Mouse (Mus musculus): ENCODE measurements at regions not wholly inside any gene's neighbourhood (a gene's known extent, or its start where the extent isn't known, plus 50 kb on each side); places are given as distances from the start of the nearest gene placed in this dataset.

- Histone ChIP-seq H3K4me3 (ENCODE audit: control insufficient read depth, low read depth, low read length) (no peak overlapping the region), H3K27me3 (ENCODE audit: control insufficient read depth, insufficient read depth, low read length) (no peaks in the 10 kb centered on the region)
Measured at GRCm38 (mm10) chrX:11926868-11927535, 233.2 kb downstream of the Bcor start.

GRCm38 (mm10) chrX:11929448-11929847, 230.7 kb downstream of the Bcor start:
- no peaks in the 10 kb centered on the region for H3K4me1 ChIP-seq (ENCODE audit: control insufficient read depth, insufficient read depth, low read length)
- H3K36me3 ChIP-seq (ENCODE audit: control insufficient read depth, insufficient read depth, low read length), result no peaks in the 10 kb centered on the region
- no peak overlapping the region for H3K27ac ChIP-seq (ENCODE audit: control insufficient read depth, insufficient read depth, low read depth, low read length)
- H3K27me3 ChIP-seq (ENCODE audit: control insufficient read depth, insufficient read depth, low read length), result no peaks in the 10 kb centered on the region
- TF ChIP-seq POLR2A (IDR thresholded peaks at IDR 0.05; ENCODE audit: control insufficient read depth, low read depth, low read length) (no peak), CTCF (IDR thresholded peaks at IDR 0.05; ENCODE audit: control insufficient read depth, insufficient read depth, insufficient replicate concordance, low read depth, low read length) (no peak)
- no peak overlapping the region for H3K4me3 ChIP-seq (ENCODE audit: control insufficient read depth, low read depth, low read length)

More at GRCm38 (mm10) chrX:11926868-11927535, 233.2 kb downstream of the Bcor start:
- Histone ChIP-seq H3K36me3 (ENCODE audit: control insufficient read depth, insufficient read depth, low read length) (no peaks in the 10 kb centered on the region), H3K4me1 (ENCODE audit: control insufficient read depth, insufficient read depth, low read length) (no peaks in the 10 kb centered on the region), H3K27ac (ENCODE audit: control insufficient read depth, insufficient read depth, low read depth, low read length) (no peak overlapping the region)
- no peak for TF ChIP-seq CTCF (IDR thresholded peaks at IDR 0.05; ENCODE audit: control insufficient read depth, insufficient read depth, insufficient replicate concordance, low read depth, low read length)
- TF ChIP-seq POLR2A (IDR thresholded peaks at IDR 0.05; ENCODE audit: control insufficient read depth, low read depth, low read length), result no peak

GRCm38 (mm10) chrX:11931432-11931831, 228.7 kb downstream of the Bcor start:
- H3K27me3 ChIP-seq (ENCODE audit: control insufficient read depth, insufficient read depth, low read length), result no peaks in the 10 kb centered on the region

GRCm38 (mm10) chrX:11935337-11935736, 224.8 kb downstream of the Bcor start:
- H3K36me3 ChIP-seq (ENCODE audit: control insufficient read depth, insufficient read depth, low read length), result no peaks in the 10 kb centered on the region
- no peak for TF ChIP-seq POLR2A (IDR thresholded peaks at IDR 0.05; ENCODE audit: control insufficient read depth, low read depth, low read length)
- TF ChIP-seq CTCF (IDR thresholded peaks at IDR 0.05; ENCODE audit: control insufficient read depth, insufficient read depth, insufficient replicate concordance, low read depth, low read length), result no peak
- H3K4me3 ChIP-seq (ENCODE audit: control insufficient read depth, low read depth, low read length), result no peak overlapping the region
- no peaks in the 10 kb centered on the region for H3K27me3 ChIP-seq (ENCODE audit: control insufficient read depth, insufficient read depth, low read length)
- H3K4me1 ChIP-seq (ENCODE audit: control insufficient read depth, insufficient read depth, low read length), result no peaks in the 10 kb centered on the region
- no peak overlapping the region for H3K27ac ChIP-seq (ENCODE audit: control insufficient read depth, insufficient read depth, low read depth, low read length)

More at GRCm38 (mm10) chrX:11931432-11931831, 228.7 kb downstream of the Bcor start:
- no peak for TF ChIP-seq CTCF (IDR thresholded peaks at IDR 0.05; ENCODE audit: control insufficient read depth, insufficient read depth, insufficient replicate concordance, low read depth, low read length)
- no peak for TF ChIP-seq POLR2A (IDR thresholded peaks at IDR 0.05; ENCODE audit: control insufficient read depth, low read depth, low read length)
- no peaks in the 10 kb centered on the region for H3K36me3 ChIP-seq (ENCODE audit: control insufficient read depth, insufficient read depth, low read length)
- no peak overlapping the region for H3K27ac ChIP-seq (ENCODE audit: control insufficient read depth, insufficient read depth, low read depth, low read length)
- no peaks in the 10 kb centered on the region for H3K4me1 ChIP-seq (ENCODE audit: control insufficient read depth, insufficient read depth, low read length)
- no peak overlapping the region for H3K4me3 ChIP-seq (ENCODE audit: control insufficient read depth, low read depth, low read length)

GRCm38 (mm10) chrX:11940246-11940645, 219.9 kb downstream of the Bcor start:
- Histone ChIP-seq H3K27me3 (ENCODE audit: control insufficient read depth, insufficient read depth, low read length) (no peaks in the 10 kb centered on the region), H3K4me1 (ENCODE audit: control insufficient read depth, insufficient read depth, low read length) (no peaks in the 10 kb centered on the region)
- no peak for TF ChIP-seq POLR2A (IDR thresholded peaks at IDR 0.05; ENCODE audit: control insufficient read depth, low read depth, low read length)
- no peak for TF ChIP-seq CTCF (IDR thresholded peaks at IDR 0.05; ENCODE audit: control insufficient read depth, insufficient read depth, insufficient replicate concordance, low read depth, low read length)

GRCm38 (mm10) chrX:11943367-11943766, 216.8 kb downstream of the Bcor start:
- no peak overlapping the region for H3K27ac ChIP-seq (ENCODE audit: control insufficient read depth, insufficient read depth, low read depth, low read length)

More at GRCm38 (mm10) chrX:11940246-11940645, 219.9 kb downstream of the Bcor start:
- H3K36me3 ChIP-seq (ENCODE audit: control insufficient read depth, insufficient read depth, low read length), result no peaks in the 10 kb centered on the region
- H3K27ac ChIP-seq (ENCODE audit: control insufficient read depth, insufficient read depth, low read depth, low read length), result no peak overlapping the region
- no peak overlapping the region for H3K4me3 ChIP-seq (ENCODE audit: control insufficient read depth, low read depth, low read length)

GRCm38 (mm10) chrX:11944574-11944973, 215.6 kb downstream of the Bcor start:
- Histone ChIP-seq H3K27me3 (ENCODE audit: control insufficient read depth, insufficient read depth, low read length) (no peaks in the 10 kb centered on the region), H3K4me1 (ENCODE audit: control insufficient read depth, insufficient read depth, low read length) (no peaks in the 10 kb centered on the region)
- TF ChIP-seq CTCF (IDR thresholded peaks at IDR 0.05; ENCODE audit: control insufficient read depth, insufficient read depth, insufficient replicate concordance, low read depth, low read length), result no peak
- no peak for TF ChIP-seq POLR2A (IDR thresholded peaks at IDR 0.05; ENCODE audit: control insufficient read depth, low read depth, low read length)

More at GRCm38 (mm10) chrX:11943367-11943766, 216.8 kb downstream of the Bcor start:
- Histone ChIP-seq H3K4me1 (ENCODE audit: control insufficient read depth, insufficient read depth, low read length) (no peaks in the 10 kb centered on the region), H3K36me3 (ENCODE audit: control insufficient read depth, insufficient read depth, low read length) (no peaks in the 10 kb centered on the region), H3K27me3 (ENCODE audit: control insufficient read depth, insufficient read depth, low read length) (no peaks in the 10 kb centered on the region), H3K4me3 (ENCODE audit: control insufficient read depth, low read depth, low read length) (no peak overlapping the region)
- TF ChIP-seq CTCF (IDR thresholded peaks at IDR 0.05; ENCODE audit: control insufficient read depth, insufficient read depth, insufficient replicate concordance, low read depth, low read length) (no peak), POLR2A (IDR thresholded peaks at IDR 0.05; ENCODE audit: control insufficient read depth, low read depth, low read length) (no peak)

More at GRCm38 (mm10) chrX:11944574-11944973, 215.6 kb downstream of the Bcor start:
- Histone ChIP-seq H3K4me3 (ENCODE audit: control insufficient read depth, low read depth, low read length) (no peak overlapping the region), H3K36me3 (ENCODE audit: control insufficient read depth, insufficient read depth, low read length) (no peaks in the 10 kb centered on the region), H3K27ac (ENCODE audit: control insufficient read depth, insufficient read depth, low read depth, low read length) (no peak overlapping the region)

Data from testis, adult 2 months (tissue).